Mouse (Mus musculus) pancreas, adult 10 weeks (tissue): ENCODE measurements around the gene Jak3. TPM values are rescaled to one million over a fixed set of nuclear protein-coding genes. Genes with fewer than 3 reads are reported as not detected.

ENCODE experiments used
- polyA plus RNA-seq: library from polyadenylated mRNA; stranded (reverse); fragments of 350-450 nt; fragmentation: Illumina TruSeq; extraction: RNeasy Lipid Tissue Mini Kit (QIAGEN cat#74804); gene quantifications from one replicate; pipeline ENCODE4 v1.2.3, GENCODE M21; 2015; ENCODE audit warnings: low read depth, low replicate concordance; ENCODE audit not compliant: insufficient read depth

Jak3 gene
- 4.8 TPM for polyA plus RNA-seq

DNA sequence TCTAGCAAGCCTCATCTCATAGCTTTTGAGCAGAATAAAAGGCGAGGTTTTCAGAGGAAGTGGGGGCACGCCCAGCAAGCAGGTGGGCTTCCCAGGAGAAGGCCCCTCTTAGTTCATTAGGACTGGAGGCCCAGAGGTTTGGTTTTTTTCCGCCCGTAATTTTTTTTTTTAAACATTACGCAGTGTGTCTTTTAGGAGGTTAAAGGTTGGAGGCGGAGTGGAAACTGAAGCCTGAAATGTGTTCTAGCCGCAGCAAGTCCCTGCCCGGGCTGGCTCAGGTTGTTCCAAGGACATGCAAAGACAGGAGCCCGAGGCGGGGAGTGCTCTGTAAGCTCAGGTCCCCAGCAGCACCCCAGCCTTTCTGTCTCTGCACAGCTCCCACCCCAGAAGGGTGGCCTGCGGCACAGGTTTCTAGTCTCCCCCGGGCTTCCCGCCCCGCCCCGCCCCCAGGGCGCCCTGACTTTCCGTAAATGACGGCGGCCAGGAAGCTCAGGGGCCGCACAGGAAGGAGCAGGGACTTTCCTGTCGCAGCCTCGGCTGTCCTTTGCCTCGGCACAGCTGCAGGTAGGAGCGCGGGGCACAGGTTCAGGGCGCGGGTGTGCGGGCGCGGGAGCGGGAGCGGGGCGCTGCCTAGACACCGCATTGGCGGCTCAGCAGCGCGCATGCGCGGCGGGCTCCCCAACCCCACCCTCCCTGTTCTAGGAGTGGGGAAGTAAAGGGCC, at the start of gene Jak3:
TSS of gene Jak3 (plus strand) at position 277 of the 722 bp plus-strand sequence.

DNA sequence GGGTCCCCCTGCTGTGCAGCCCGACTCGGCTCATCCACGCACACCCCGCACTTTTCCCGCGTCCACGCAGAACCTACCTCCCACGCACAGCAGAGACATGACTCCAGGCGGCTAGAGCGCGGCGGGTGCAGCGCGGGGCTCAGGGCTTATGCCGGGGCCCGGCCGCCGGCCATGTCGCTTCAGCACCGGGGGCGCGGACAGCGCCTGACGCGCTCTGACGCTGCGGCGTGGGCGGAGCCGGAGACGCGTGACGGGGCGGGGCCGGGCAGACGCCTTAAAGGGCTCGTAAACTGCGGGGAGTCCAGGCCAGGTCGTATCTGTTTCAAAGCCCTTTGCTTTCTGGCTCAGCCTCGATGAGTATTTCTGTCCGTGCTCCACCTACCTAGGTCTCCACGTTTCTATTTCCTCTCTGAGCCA, 4.5 kb upstream of the Jak3 start, which contains the start of gene Unc13a:
TSS of gene Unc13a (minus strand) at position 209 of the 417 bp plus-strand sequence.

GRCm38 (mm10) chr8:71689028-71689427, 12.9 kb downstream of the Jak3 start, which contains the start of gene Insl3:
TSS of gene Insl3 (plus strand) at chr8:71689214.

GRCm38 (mm10) chr8:71701414-71702086, 25.5 kb downstream of the Jak3 start, which contains the start of gene B3gnt3:
TSS of gene B3gnt3 (minus strand) at chr8:71701789.

DNA sequence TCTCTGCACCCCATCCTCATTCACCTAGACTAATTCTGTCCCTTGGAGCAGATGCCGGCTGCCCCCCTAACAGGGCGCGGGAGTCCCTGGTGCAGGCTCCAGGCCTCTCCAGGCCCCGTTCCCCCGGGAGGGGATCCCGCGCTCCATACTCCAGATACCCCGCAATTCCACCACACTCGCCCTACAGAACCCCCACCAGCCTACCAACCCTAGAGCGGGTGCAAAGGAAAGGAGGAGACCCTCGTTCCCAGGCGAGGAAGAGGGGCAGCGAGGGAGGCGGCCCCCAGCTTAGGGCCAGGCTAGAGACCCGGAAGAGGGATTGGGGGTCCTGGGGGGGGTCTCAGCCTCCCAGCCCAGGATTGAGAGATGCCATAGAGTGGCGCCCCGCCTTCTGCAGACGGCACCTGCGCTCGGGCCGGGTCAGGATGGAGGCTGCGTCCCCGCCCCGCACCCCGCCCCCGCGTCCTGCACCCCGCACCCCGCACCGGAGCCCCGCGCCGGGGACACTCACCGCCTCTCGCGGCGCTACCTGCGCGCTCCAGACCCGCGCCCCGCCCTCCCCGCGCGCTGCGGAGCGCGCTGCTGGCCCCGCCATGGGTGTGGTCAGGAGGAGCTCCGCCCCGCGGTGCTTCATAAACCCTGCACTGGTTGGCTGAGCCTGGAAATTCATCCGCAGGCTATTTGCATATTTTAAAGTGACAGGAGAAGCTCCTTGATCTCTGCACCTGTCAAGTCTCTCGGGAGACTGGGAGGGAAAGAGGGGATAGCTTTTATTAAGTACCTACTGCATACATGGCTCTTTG, 49.2 kb downstream of the Jak3 start, which contains the start of gene Fcho1:
TSS of gene Fcho1 (minus strand) at position 595 of the 803 bp plus-strand sequence.

Other genes starting within 250 kb of the Jak3 start
- gene Abhd8, start 212.6 kb upstream of the Jak3 start, polyA plus RNA-seq = 4.1 TPM
- gene Mrpl34, start 211.3 kb upstream of the Jak3 start, polyA plus RNA-seq = 18.8 TPM
- gene Dda1, start 207.1 kb upstream of the Jak3 start, polyA plus RNA-seq = 13.0 TPM
- 4.7 TPM for gene Ano8, start 190.3 kb upstream of the Jak3 start, polyA plus RNA-seq
- gene Gtpbp3, start 188.2 kb upstream of the Jak3 start, polyA plus RNA-seq = 7.9 TPM
- gene Plvap, start 164.5 kb upstream of the Jak3 start, polyA plus RNA-seq = 236 TPM
- gene Ccdc194, start 150.6 kb upstream of the Jak3 start, polyA plus RNA-seq = not detected
- 43.2 TPM for gene Bst2, start 138.8 kb upstream of the Jak3 start, polyA plus RNA-seq
- gene Mvb12a, start 133.4 kb upstream of the Jak3 start, polyA plus RNA-seq = 48.0 TPM
- 3.8 TPM for gene Tmem221, start 117.4 kb upstream of the Jak3 start, polyA plus RNA-seq
- not detected for gene Nxnl1, start 109.7 kb upstream of the Jak3 start, polyA plus RNA-seq
- 33.1 TPM for gene Slc27a1, start 107.4 kb upstream of the Jak3 start, polyA plus RNA-seq
- 39.9 TPM for gene Pgls, start 84.1 kb upstream of the Jak3 start, polyA plus RNA-seq
- 1.00 TPM for gene Fam129c, start 78.6 kb upstream of the Jak3 start, polyA plus RNA-seq
- gene Colgalt1, start 65.3 kb upstream of the Jak3 start, polyA plus RNA-seq = 17.5 TPM
- gene Unc13a, start 4.5 kb upstream of the Jak3 start, polyA plus RNA-seq = 2.6 TPM
- not detected for gene Insl3, start 12.9 kb downstream of the Jak3 start, polyA plus RNA-seq
- gene B3gnt3, start 25.5 kb downstream of the Jak3 start, polyA plus RNA-seq = 2.7 TPM
- 0.92 TPM for gene Fcho1, start 49.4 kb downstream of the Jak3 start, polyA plus RNA-seq
- 1.6 TPM for gene Zfp709, start 205.7 kb downstream of the Jak3 start, polyA plus RNA-seq
- gene Zfp882, start 232.3 kb downstream of the Jak3 start, polyA plus RNA-seq = 1.1 TPM
- 3.9 TPM for gene Zfp617, start 232.3 kb downstream of the Jak3 start, polyA plus RNA-seq